Mouse (Mus musculus) lung, postnatal 0 days (tissue): ENCODE data around the gene Ccdc63.
A peak's percentile ranks its signal among the peaks of the same experiment; 100 is the strongest.

Experiments
- CTCF ChIP-seq: IDR thresholded peaks from 2 replicates; pipeline ENCODE4 v1.5.1; 2016; ENCODE audit warnings: antibody characterized with exemption, mild to moderate bottlenecking
- EP300 ChIP-seq: IDR thresholded peaks from 2 replicates; pipeline ENCODE4 v1.6.1; 2016; ENCODE audit warnings: antibody characterized with exemption, mild to moderate bottlenecking, control low read depth

DNA sequence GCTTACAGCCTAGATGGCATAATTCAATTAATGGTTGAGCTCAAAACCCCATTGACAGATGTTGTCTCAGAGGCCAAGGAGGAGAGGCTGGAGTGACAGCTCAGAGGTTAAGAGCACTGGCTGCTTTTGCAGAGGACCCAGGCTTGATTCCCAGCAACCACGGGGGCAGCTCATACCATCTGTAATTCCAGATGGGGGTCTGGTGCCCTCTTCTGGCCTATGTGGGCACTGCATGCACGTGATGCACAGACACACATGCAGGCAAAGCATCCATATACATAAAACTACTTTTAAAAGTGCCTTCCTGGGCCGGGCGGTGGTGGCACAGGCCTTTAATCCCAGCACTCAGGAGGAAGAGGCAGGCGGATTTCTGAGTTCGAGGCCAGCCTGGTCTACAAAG lies 24.4 kb downstream of the Ccdc63 start:
- TF ChIP-seq CTCF (peak; percentile 48), EP300 (no peak)
